In the genomic region with DNA sequence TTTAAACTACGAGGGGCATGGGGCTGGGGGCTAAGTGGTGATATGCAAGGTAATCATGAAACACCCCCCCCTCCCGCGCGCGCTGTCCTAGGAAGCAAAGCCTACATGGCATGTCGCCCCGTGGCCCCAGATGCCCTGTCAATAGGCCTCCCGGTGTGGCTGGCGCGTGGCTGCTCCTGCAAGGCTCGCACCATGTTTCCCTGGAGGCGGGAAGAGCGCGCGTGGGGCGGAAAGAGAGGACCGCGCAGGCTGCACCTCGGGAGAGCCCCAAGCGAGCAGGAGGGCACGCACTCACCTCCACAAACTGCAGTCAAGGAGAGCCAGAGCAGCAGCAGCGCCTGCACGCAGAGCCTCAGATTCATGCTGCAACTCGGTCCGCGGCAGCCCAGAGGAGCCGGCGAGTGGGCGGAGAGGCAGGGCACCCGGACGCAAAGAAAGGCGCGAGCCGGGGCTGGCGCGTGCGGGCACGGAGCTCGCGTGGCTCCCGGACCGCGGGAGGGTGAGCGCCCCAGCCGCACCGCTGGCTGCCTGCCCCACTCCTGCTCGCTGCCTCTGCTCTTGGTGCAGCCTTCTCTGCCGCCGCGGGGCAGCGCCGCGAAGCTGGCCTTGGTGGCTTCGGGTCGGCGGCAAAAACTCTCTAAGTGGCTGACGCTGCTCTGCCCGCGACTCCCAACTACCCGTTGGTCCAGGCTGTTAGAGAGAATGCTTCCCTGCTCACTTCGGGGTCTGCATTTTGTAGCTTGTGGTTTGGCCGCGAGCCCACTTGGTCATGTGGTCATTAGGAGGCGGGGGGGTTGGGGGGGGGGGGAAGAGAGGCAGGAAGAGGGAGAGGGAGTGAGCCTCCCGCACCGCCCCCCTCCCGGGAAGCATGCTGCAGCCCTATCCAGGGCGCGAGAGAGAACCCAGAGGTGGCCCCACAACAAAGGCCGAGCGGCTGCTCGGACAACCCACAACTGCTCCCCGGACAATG, we compare ENCODE assay signal across 8 mouse cellular contexts. TPM values are rescaled to one million over a fixed set of nuclear protein-coding genes. Genes with fewer than 3 reads are reported as not detected.
DNase-seq lines count a peak whose midpoint lies in the region; ATAC-seq and TF ChIP-seq lines count a peak whose summit lies in the region.

Gene Apln, minus strand, starts transcription at position 710 of the 970 bp plus-strand sequence.

- no peaks in the 10 kb centered on the region for H3K36me3 ChIP-seq in intestine, embryonic 16.5 days (ENCODE audit: control insufficient read depth, insufficient read depth, low read length)
- H3K36me3 ChIP-seq in limb, embryonic 14.5 days (ENCODE audit: control insufficient read depth, insufficient read depth, low read length), result no peaks in the 10 kb centered on the region
- no peaks in the 10 kb centered on the region for H3K36me3 ChIP-seq in midbrain, embryonic 16.5 days (ENCODE audit: control insufficient read depth, insufficient read depth, low read length)

- peak within 1 kb of the TSS; percentile 60 for H3K9ac ChIP-seq in intestine, embryonic 16.5 days (ENCODE audit: low read depth, low read length)
- peak within 1 kb of the TSS; percentile 61 for H3K9ac ChIP-seq in limb, embryonic 14.5 days (ENCODE audit: low read depth, low read length, severe bottlenecking)
- peak within 1 kb of the TSS; percentile 60 for H3K9ac ChIP-seq in midbrain, embryonic 16.5 days (ENCODE audit: low read depth, low read length)

- ATAC-seq in intestine, embryonic 16.5 days, result peak; percentile 65
- peak; percentile 86 for ATAC-seq in limb, embryonic 14.5 days (ENCODE audit: low FRiP score, low read depth)
- peak; percentile 82 for ATAC-seq in midbrain, embryonic 16.5 days

- no peaks in the 10 kb centered on the region for H3K9me3 ChIP-seq in intestine, embryonic 16.5 days (ENCODE audit: control insufficient read depth, low read length)
- H3K9me3 ChIP-seq in limb, embryonic 14.5 days (ENCODE audit: control insufficient read depth, low read length), result no peaks in the 10 kb centered on the region
- H3K9me3 ChIP-seq in midbrain, embryonic 16.5 days (replicated peaks; ENCODE audit: control insufficient read depth, low read length, poor library complexity, severe bottlenecking), result no peaks in the 10 kb centered on the region

- H3K4me3 ChIP-seq in left cerebral cortex, adult 2 months, result peak within 1 kb of the TSS; percentile 48
- H3K4me3 ChIP-seq in gastrocnemius, adult 2 months, result peak within 1 kb of the TSS; percentile 73
- peak within 1 kb of the TSS; percentile 51 for H3K4me3 ChIP-seq in intestine, embryonic 16.5 days (ENCODE audit: low read length)
- H3K4me3 ChIP-seq in limb, embryonic 14.5 days (replicated peaks; ENCODE audit: low read length), result peak within 1 kb of the TSS; percentile 49
- peak within 1 kb of the TSS; percentile 53 for H3K4me3 ChIP-seq in midbrain, embryonic 16.5 days (ENCODE audit: low read depth, low read length)

- WGBS in intestine, embryonic 16.5 days, result 17% methylated on average over 65 of the region's 73 CpGs
- 18% methylated on average over 36 of the region's 73 CpGs for WGBS in limb, embryonic 14.5 days
- WGBS in midbrain, embryonic 16.5 days, result 23% methylated on average over 37 of the region's 73 CpGs

- TF ChIP-seq CTCF in left cerebral cortex, adult 2 months (IDR thresholded peaks at IDR 0.05), result no peak
- TF ChIP-seq CTCF in gastrocnemius, adult 2 months (IDR thresholded peaks at IDR 0.05), result no peak

- intact Hi-C loops in left cerebral cortex, adult 2 months (cut with DNase I), result no loop called here
- intact Hi-C loops in gastrocnemius, adult 2 months (cut with DNase I), result no loop called here

- H3K27ac ChIP-seq in left cerebral cortex, adult 2 months, result peak within 1 kb of the TSS; percentile 28
- peak within 1 kb of the TSS; percentile 25; the same call in 1 of the 2 replicates for H3K27ac ChIP-seq in gastrocnemius, adult 2 months
- no peak within 1 kb of the TSS for H3K27ac ChIP-seq in intestine, embryonic 16.5 days (ENCODE audit: low read length)
- H3K27ac ChIP-seq in limb, embryonic 14.5 days (replicated peaks; ENCODE audit: low read depth, low read length), result peak within 1 kb of the TSS; percentile 67; the same call in 1 of the 2 replicates
- H3K27ac ChIP-seq in midbrain, embryonic 16.5 days (ENCODE audit: low read length), result no peak within 1 kb of the TSS

- TF ChIP-seq POLR2A in limb, embryonic 14.5 days (IDR thresholded peaks at IDR 0.05; ENCODE audit: borderline replicate concordance, extremely low read depth, insufficient read depth, insufficient read length), result no peak

- H3K27me3 ChIP-seq in intestine, embryonic 16.5 days (replicated peaks; ENCODE audit: control insufficient read depth, insufficient read depth, low read length), result peaks cover 10% of the 10 kb centered on the region
- H3K27me3 ChIP-seq in limb, embryonic 14.5 days (ENCODE audit: control insufficient read depth, insufficient read depth, low read length), result no peaks in the 10 kb centered on the region
- H3K27me3 ChIP-seq in midbrain, embryonic 16.5 days (ENCODE audit: control insufficient read depth, insufficient read depth, low read depth, low read length), result peaks cover 2% of the 10 kb centered on the region

- DNase-seq in left cerebral cortex, adult 2 months (ENCODE audit: extremely low spot score in 1 of 2, low spot score in 2 of 2), result peak in 1 of 2 experiments; percentile 15
- no peak for DNase-seq in left cerebral cortex, adult 9 months (ENCODE audit: low spot score in 2 of 2)
- peak; percentile 43 for DNase-seq in cerebellum, adult 8-10 months
- peak; percentile 72 for DNase-seq in gastrocnemius, adult 2 months
- peak; percentile 45 for DNase-seq in limb, embryonic 14.5 days (ENCODE audit: low spot score)
- DNase-seq in thymus, postnatal 4 days, result peak; percentile 25

- peak within 1 kb of the TSS; percentile 81 for H3K4me2 ChIP-seq in intestine, embryonic 16.5 days (ENCODE audit: low read depth, low read length)
- H3K4me2 ChIP-seq in limb, embryonic 14.5 days (replicated peaks; ENCODE audit: low read depth, low read length, severe bottlenecking), result peak within 1 kb of the TSS; percentile 62
- H3K4me2 ChIP-seq in midbrain, embryonic 16.5 days (ENCODE audit: low read length), result peak within 1 kb of the TSS; percentile 82

- H3K4me1 ChIP-seq in intestine, embryonic 16.5 days (ENCODE audit: control insufficient read depth, insufficient read depth, low read length), result no peaks in the 10 kb centered on the region
- H3K4me1 ChIP-seq in limb, embryonic 14.5 days (ENCODE audit: control insufficient read depth, insufficient read depth, low read length), result no peaks in the 10 kb centered on the region
- peaks cover 3% of the 10 kb centered on the region; the same call in 1 of the 2 replicates for H3K4me1 ChIP-seq in midbrain, embryonic 16.5 days (ENCODE audit: control insufficient read depth, insufficient read depth, low read length)

RNA-seq across cellular contexts. Expression of gene Apln, which starts in this region (rescaled TPM):
- total RNA-seq in left cerebral cortex, adult 2 months (2021), result 10 to 100 TPM; 13.1 to 32.7 TPM
- total RNA-seq in gastrocnemius, adult 2 months (2021), result 1 to 10 TPM in 1 of 2 experiments, under 1 TPM in 1; 0.61 to 1.3 TPM
- polyA plus RNA-seq in intestine, embryonic 16.5 days (2015; fragmentation: Nextera tagmentation; extraction: Ambion mirVana), result 5.7 and 6.0 TPM in 2 replicates
- polyA plus RNA-seq in limb, embryonic 14.5 days (2012; rRNA removed), result 10.6 and 13.6 TPM in 2 replicates
- polyA plus RNA-seq in limb, embryonic 14.5 days (2014; fragmentation: Nextera tagmentation; extraction: Ambion mirVana), result 7.8 and 8.0 TPM in 2 replicates
- 4.5 and 4.6 TPM in 2 replicates for polyA plus RNA-seq in midbrain, embryonic 16.5 days (2015; fragmentation: Nextera tagmentation; extraction: Ambion mirVana)

Comparison
In these comparisons a context has a peak if more than half of its experiments do, and no peak if none do; other contexts are left out.
1. RNA of gene Apln (total RNA-seq): 13.1 to 32.7 TPM in left cerebral cortex, adult 2 months; 0.61 to 1.3 TPM in gastrocnemius, adult 2 months; every median in the first group is over 4 times any median in the second.
2. DNase-seq: peak in cerebellum, adult 8-10 months (single experiment), gastrocnemius, adult 2 months (single experiment), limb, embryonic 14.5 days (single experiment) and thymus, postnatal 4 days (single experiment); none in left cerebral cortex, adult 9 months (0 of 2).
3. H3K27ac ChIP-seq: peak in left cerebral cortex, adult 2 months (single experiment), gastrocnemius, adult 2 months (single experiment) and limb, embryonic 14.5 days (single experiment); none in intestine, embryonic 16.5 days (single experiment) and midbrain, embryonic 16.5 days (single experiment).
4. Peak in every context shown above with its lines, with median percentiles within 50 percentile points of each other: H3K4me3 ChIP-seq, ATAC-seq, H3K4me2 ChIP-seq and H3K9ac ChIP-seq.